Mouse (Mus musculus) lung, embryonic 16.5 days (tissue): ENCODE data around the gene Slc25a45. TPM values are rescaled to one million over a fixed set of nuclear protein-coding genes. Genes with fewer than 3 reads are reported as not detected.

ENCODE experiments used
- ATAC-seq: fragments of 200-750 bp; cut with Nextera tagmentation; 2 replicates; pipeline ENCODE4 v1.8.0; 2017; ENCODE audit warnings: low read depth, mild to moderate bottlenecking, moderate library complexity
- H3K27ac ChIP-seq: fragments of 300-500 bp; sonication (generic); 2 replicates; pipeline ENCODE4 v1.5.1; 2014; ENCODE audit warnings: mild to moderate bottlenecking, control low read depth, low read length
- H3K27me3 ChIP-seq: fragments of 300-500 bp; sonication (generic); 2 replicates; pipeline ENCODE4 v1.6.1; 2014; ENCODE audit warnings: low read depth, low read length, mixed read lengths; ENCODE audit not compliant: control insufficient read depth, insufficient read depth
- H3K36me3 ChIP-seq: fragments of 300-500 bp; sonication (generic); 2 replicates; pipeline ENCODE4 v1.6.1; 2014; ENCODE audit warnings: low read length; ENCODE audit not compliant: control insufficient read depth, insufficient read depth
- H3K4me1 ChIP-seq: fragments of 300-500 bp; sonication (generic); replicated peaks from 2 replicates; pipeline ENCODE4 v1.6.1; 2014; ENCODE audit warnings: low read length, mixed read lengths; ENCODE audit not compliant: control insufficient read depth, insufficient read depth
- H3K4me2 ChIP-seq: fragments of 300-500 bp; sonication (generic); 2 replicates; pipeline ENCODE4 v1.6.1; 2014; ENCODE audit warnings: low read depth, low read length, control low read depth
- H3K4me3 ChIP-seq: fragments of 300-500 bp; sonication (generic); 2 replicates; pipeline ENCODE4 v1.5.1; 2014; ENCODE audit warnings: mild to moderate bottlenecking, low read length, control low read depth
- H3K9ac ChIP-seq: fragments of 300-500 bp; sonication (generic); 2 replicates; pipeline ENCODE4 v1.6.1; 2014; ENCODE audit warnings: low read length, control low read depth
- H3K9me3 ChIP-seq: fragments of 300-500 bp; sonication (generic); 2 replicates; pipeline ENCODE4 v1.6.1; 2016; ENCODE audit warnings: low read length; ENCODE audit not compliant: control insufficient read depth
- WGBS: fragments of 180-500 bp; shearing (Covaris S2); extraction: QIAGEN DNeasy Blood & Tissue Kit; methylation state at CpG from one replicate; pipeline ENCODE4 v1.1.7; 2014; 5-methylcytosine and 5-hydroxymethylcytosine counted together
- polyA plus RNA-seq: library from polyadenylated mRNA; unstranded; fragments of >200 nt; fragmentation: Nextera tagmentation; extraction: Ambion mirVana; gene quantifications from 2 replicates; pipeline ENCODE4 v1.2.1, GENCODE M21; 2015

Gene Slc25a45
- polyA plus RNA-seq, 1 experiment from 2014 or later, result 5.7 TPM

DNA sequence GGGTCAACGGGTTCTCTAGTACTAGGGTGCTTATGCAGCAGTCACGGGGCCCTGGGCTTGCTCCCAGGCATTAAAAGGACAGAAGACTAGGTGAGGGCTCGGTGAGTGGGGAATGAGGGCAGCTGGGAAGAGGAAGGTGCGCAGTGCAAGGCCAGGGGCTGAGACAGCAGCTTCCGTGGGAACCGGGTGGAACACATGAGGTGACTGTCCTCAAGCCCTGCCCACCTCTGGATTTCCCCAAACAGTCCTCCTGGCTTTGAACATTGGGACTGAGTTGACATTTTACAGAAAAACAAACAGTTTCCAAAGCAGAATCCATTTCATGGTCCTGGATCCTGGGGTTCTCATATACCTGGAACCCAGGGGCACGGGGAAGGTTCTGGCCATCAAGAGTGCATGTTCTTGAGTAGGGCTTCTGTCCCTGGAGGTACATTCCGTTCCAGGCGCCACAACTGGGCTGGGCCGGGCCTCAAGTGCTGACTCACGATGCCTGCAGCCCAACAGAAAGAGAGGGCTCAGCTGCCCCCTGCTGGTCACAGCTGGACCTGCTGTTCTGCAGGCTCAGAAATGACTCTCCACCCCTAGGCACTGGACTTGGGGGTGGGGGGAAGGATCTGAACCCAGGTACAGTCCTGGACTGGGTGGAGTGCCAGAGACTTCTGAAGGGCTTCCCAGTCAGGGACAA is 27.6 kb upstream of the Slc25a45 start:
- no peak overlapping the region for H3K4me3 ChIP-seq
- 25% methylated on average over 11 of the region's 11 CpGs for WGBS
- 0 out of 2 replicates have a peak, but pooled peaks cover 4% of the 10 kb centered on the region for H3K9me3 ChIP-seq
- peak overlapping the region; percentile 100 for H3K27ac ChIP-seq
- no peaks in the 10 kb centered on the region for H3K27me3 ChIP-seq
- ATAC-seq, result peak; percentile 35
- H3K9ac ChIP-seq, result 0 out of 2 replicates have a peak overlapping the region, but pooled peaks have one; percentile 21
- peaks cover 46% of the 10 kb centered on the region for H3K4me1 ChIP-seq
- peaks cover 16% of the 10 kb centered on the region for H3K36me3 ChIP-seq
- no peak overlapping the region for H3K4me2 ChIP-seq

DNA sequence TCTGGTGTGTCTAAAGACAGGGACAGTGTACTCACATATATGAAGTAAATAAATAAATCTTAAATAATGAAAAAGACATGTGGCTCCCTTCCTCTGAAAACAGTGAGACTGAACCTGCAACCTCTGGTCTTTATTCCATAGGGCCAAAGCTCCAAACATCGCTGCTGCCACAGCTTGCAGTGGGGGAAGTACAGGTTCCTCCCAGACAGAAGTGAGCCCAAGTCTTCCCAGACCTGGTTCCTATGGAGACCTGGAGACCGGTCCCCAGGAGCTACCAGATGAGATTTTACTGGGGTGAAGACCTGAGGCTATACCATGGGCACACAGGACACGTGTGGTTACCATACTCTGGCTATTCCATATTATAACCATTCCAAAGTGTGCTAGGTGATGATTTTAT is 26.7 kb upstream of the Slc25a45 start:
- Histone ChIP-seq H3K4me2 (no peak overlapping the region), H3K27me3 (no peaks in the 10 kb centered on the region), H3K27ac (no peak overlapping the region), H3K4me1 (peaks cover 43% of the 10 kb centered on the region), H3K9me3 (0 out of 2 replicates have a peak, but pooled peaks cover 4% of the 10 kb centered on the region), H3K4me3 (no peak overlapping the region), H3K36me3 (peaks cover 24% of the 10 kb centered on the region), H3K9ac (no peak overlapping the region)
- WGBS, result 81% methylated on average over 3 of the region's 3 CpGs
- ATAC-seq, result no peak

DNA sequence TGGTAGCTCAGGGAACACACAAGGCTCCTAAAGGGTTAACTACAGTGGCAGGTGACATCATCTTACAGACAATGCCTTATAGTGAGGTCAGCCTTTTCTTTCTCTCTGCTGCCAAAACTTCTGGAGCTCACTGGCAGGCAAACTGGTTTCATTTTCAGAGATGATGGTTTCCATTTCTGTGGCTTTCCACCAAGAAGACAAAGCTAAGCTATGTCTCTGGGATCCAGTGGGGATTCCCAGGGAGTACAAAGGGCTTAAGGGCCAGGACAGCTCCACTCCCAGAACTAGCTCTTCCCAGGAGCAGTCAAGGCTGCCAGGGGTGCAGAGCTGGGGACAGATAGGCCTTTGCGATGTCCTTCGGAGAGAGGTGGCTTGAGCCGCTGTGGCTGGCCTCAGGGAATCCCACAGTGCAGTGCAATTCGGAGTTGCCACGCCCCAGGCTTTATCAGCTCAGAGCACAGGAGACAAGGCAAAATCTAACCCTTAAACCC is 26.1 kb upstream of the Slc25a45 start:
- no peak overlapping the region for H3K4me3 ChIP-seq
- peaks cover 30% of the 10 kb centered on the region for H3K36me3 ChIP-seq
- H3K4me2 ChIP-seq, result no peak overlapping the region
- 70% methylated on average over 5 of the region's 5 CpGs for WGBS
- no peak for ATAC-seq
- H3K27ac ChIP-seq, result peak overlapping the region; percentile 64
- peaks cover 43% of the 10 kb centered on the region for H3K4me1 ChIP-seq
- peak overlapping the region; percentile 24 for H3K9ac ChIP-seq
- H3K27me3 ChIP-seq, result no peaks in the 10 kb centered on the region
- 0 out of 2 replicates have a peak, but pooled peaks cover 4% of the 10 kb centered on the region for H3K9me3 ChIP-seq

DNA sequence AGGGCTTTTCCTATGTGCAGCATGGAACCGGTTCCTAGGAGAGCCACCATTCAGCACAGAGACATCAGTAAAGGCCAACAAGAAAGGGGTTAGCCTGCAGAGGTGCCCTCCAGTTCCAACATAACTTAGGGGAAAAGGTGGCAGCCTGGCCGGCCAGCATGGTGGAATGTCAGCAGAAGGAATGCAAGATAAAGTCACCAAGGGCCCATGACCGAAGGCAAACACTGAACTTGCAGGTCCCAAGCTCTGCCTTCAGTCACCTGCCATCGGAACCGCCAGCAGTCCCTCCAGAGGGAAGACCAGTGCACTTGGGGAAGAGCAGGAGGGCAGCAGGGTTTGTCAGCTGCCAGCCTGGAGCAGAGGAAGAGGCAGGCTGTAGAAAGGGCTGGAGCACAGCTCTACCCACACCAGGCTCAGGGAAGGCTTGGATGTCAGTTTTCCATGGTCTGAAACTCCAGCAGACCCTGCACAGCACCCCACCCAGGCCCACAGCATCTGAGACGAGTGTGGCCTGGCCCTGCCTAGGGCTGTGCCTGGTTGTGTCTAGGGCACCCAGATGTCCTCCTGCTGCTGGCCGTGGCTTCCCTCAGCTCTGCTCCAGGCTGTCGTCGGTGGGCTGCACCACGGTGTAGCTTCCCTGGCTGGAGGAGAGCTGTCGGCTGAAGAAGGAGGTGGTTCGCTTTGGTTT is 25.4 kb upstream of the Slc25a45 start:
- peaks cover 30% of the 10 kb centered on the region for H3K36me3 ChIP-seq
- peak overlapping the region; percentile 43; the same call in 1 of the 2 replicates for H3K9ac ChIP-seq
- H3K4me3 ChIP-seq, result no peak overlapping the region

DNA sequence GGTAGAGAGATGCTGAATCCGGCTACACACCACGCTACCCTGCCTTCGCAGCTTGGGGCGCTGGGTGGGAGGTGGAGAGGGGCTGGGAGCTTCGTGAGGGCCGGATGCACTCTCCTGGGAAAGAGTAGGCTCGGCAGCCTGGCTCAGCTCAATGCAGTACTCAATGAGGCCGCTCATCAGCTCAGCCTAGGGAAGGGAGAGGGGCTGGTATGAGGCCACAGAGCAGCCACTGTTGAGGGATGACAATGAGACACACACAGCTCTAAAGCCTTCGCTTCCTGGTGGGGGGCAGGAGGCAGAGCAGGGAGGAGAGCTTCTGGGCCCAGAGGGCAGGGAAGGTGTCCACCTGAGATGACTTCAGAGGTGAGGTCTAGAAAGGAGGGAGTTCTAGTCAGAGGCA is 21.0 kb upstream of the Slc25a45 start:
- Histone ChIP-seq H3K4me3 (no peak overlapping the region), H3K9ac (no peak overlapping the region), H3K27me3 (no peaks in the 10 kb centered on the region), H3K27ac (no peak overlapping the region), H3K9me3 (0 out of 2 replicates have a peak, but pooled peaks cover 4% of the 10 kb centered on the region), H3K4me2 (no peak overlapping the region), H3K36me3 (peaks cover 47% of the 10 kb centered on the region), H3K4me1 (peaks cover 7% of the 10 kb centered on the region)
- ATAC-seq, result no peak
- WGBS, result 89% methylated on average over 9 of the region's 9 CpGs

More for the DNA sequence above, 25.4 kb upstream of the Slc25a45 start:
- no peak for ATAC-seq
- no peaks in the 10 kb centered on the region for H3K27me3 ChIP-seq
- peak overlapping the region; percentile 64 for H3K27ac ChIP-seq
- WGBS, result 70% methylated on average over 12 of the region's 12 CpGs
- 0 out of 2 replicates have a peak, but pooled peaks cover 4% of the 10 kb centered on the region for H3K9me3 ChIP-seq
- no peak overlapping the region for H3K4me2 ChIP-seq
- peaks cover 39% of the 10 kb centered on the region for H3K4me1 ChIP-seq

DNA sequence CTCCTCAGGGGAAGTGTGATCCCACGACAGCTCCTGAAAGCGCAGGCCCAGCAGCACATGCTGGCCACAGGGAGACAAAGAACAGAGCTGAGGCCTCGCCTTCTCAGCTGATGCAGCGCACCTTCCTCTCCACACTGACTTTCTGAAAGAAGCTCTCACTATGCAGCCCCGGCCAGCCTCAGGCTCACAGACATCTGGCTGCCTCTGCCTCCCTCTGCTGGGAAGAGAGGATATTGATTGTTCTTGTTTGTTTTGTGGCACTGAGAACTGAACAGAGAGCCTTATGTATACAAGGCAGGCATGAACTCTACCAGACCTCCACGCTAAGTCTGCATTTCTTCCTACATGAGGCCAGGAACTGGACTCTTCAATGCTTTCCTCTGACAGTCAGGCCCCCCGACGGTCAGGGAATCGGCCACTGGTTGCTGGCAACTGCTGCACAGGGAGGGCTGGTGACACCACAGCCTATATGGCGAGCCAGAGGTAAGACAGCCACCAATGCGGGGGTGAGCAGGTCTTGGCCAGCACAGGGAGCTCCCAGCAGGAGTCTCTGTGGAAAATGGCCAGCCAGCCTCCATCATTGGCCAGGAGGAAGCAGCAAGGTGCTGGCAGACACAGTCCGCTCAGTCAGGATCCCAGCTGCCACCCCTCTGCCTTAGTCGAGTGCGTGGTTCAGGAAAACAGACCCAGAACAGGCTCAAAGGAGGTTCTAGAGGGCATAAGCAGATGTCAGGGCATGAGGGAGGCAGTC is 15.1 kb upstream of the Slc25a45 start:
- H3K4me3 ChIP-seq, result no peak overlapping the region
- no peak for ATAC-seq
- H3K27me3 ChIP-seq, result no peaks in the 10 kb centered on the region
- H3K9ac ChIP-seq, result no peak overlapping the region
- H3K4me1 ChIP-seq, result no peaks in the 10 kb centered on the region
- peaks cover 54% of the 10 kb centered on the region for H3K36me3 ChIP-seq
- H3K4me2 ChIP-seq, result no peak overlapping the region
- no peaks in the 10 kb centered on the region for H3K9me3 ChIP-seq
- no peak overlapping the region for H3K27ac ChIP-seq
- 96% methylated on average over 14 of the region's 14 CpGs for WGBS

DNA sequence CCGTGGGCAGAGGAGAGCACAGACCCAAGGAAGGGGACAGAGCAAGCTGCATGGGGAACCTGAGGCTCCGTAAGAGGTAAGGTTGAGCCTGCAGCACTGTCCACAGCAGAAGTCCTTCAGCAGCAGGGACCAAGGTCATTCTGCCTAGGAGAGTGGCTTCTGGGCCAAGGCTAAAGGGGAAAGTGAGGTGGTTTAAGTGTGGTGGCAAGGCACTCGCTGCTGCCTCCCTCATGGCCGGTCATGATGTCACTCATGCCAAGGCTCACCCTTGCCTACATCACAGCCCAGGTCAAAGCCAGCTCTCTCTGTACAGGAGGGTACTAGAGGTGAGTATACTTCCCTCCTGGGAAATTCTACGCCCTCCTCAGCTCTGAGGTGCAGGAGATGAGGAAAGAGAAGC is 13.8 kb upstream of the Slc25a45 start:
- peaks cover 50% of the 10 kb centered on the region for H3K36me3 ChIP-seq
- ATAC-seq, result no peak
- H3K4me1 ChIP-seq, result no peaks in the 10 kb centered on the region
- no peaks in the 10 kb centered on the region for H3K9me3 ChIP-seq
- H3K4me2 ChIP-seq, result no peak overlapping the region
- no peaks in the 10 kb centered on the region for H3K27me3 ChIP-seq
- H3K9ac ChIP-seq, result no peak overlapping the region
- 93% methylated on average over 5 of the region's 5 CpGs for WGBS
- H3K27ac ChIP-seq, result no peak overlapping the region
- no peak overlapping the region for H3K4me3 ChIP-seq

DNA sequence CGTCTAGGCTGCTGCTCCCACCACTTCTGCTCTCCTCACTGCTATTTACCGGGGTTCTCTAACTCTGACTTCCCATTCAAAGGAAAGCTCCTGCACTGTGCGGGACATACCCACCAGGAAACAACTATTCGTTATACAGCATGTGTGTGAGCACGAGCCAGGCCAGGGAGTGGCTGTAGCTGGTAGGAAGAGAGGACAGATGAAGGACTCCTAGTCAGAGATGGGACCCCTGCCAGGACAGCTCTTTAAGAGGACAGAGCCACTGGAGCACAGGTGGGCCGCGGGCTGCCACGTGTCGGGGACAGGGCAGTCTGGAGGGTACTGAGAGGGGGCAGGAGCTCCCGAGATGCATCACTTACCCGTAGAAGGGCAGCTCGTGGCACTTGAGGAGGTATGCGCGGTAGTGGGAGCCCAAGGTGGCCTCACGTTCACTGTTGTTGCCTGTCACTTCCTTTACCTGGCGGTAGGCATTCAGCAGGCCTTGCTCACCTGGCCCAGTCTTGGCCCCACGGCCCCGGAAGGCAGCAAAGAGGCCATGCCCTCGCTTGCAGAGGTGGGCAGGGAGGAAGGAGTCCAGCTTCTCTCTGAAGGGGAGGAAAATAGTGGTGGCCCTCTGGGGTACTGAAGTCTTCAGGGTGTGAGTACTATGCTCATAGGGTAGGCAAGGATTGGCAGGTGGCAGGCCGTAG is 12.8 kb upstream of the Slc25a45 start:
- Histone ChIP-seq H3K4me1 (no peaks in the 10 kb centered on the region), H3K4me3 (no peak overlapping the region), H3K27me3 (no peaks in the 10 kb centered on the region)

More for the DNA sequence above, 12.8 kb upstream of the Slc25a45 start:
- 86% methylated on average over 20 of the region's 20 CpGs for WGBS
- Histone ChIP-seq H3K9ac (no peak overlapping the region), H3K36me3 (peaks cover 54% of the 10 kb centered on the region), H3K27ac (no peak overlapping the region), H3K9me3 (no peaks in the 10 kb centered on the region), H3K4me2 (no peak overlapping the region)
- 0 out of 2 replicates have a peak, but pooled peaks have one; percentile 15 for ATAC-seq
